Mouse (Mus musculus): ENCODE results near the gene Vezt. TPM values are rescaled to one million over a fixed set of nuclear protein-coding genes. Genes with fewer than 3 reads are reported as not detected.

Vezt gene
- polyA plus RNA-seq, 2 experiments from 2014 or later, result 6.1 to 15.1 TPM

GRCm38 (mm10) chr10:93945843-93946499 lies 89.6 kb downstream of the Vezt start:
- no peak for ATAC-seq

- no peak for ATAC-seq
Measured at GRCm38 (mm10) chr10:93945364-93945763, 90.3 kb downstream of the Vezt start.

GRCm38 (mm10) chr10:93944241-93944640 lies 91.4 kb downstream of the Vezt start:
- no peak for ATAC-seq

GRCm38 (mm10) chr10:93940279-93940678 lies 95.3 kb downstream of the Vezt start:
- no peak for ATAC-seq

GRCm38 (mm10) chr10:93939676-93940075 lies 95.9 kb downstream of the Vezt start:
- ATAC-seq, result no peak

GRCm38 (mm10) chr10:93938844-93939271 lies 96.8 kb downstream of the Vezt start:
- peak; percentile 70 for ATAC-seq

- no peak for ATAC-seq
Measured at GRCm38 (mm10) chr10:93933980-93934379, 101.6 kb downstream of the Vezt start.

- ATAC-seq, result peak; percentile 59
Measured at GRCm38 (mm10) chr10:93932861-93933260, 102.8 kb downstream of the Vezt start.

GRCm38 (mm10) chr10:93932020-93932419 lies 103.6 kb downstream of the Vezt start:
- no peak for ATAC-seq

GRCm38 (mm10) chr10:93931431-93931830 lies 104.2 kb downstream of the Vezt start:
- ATAC-seq, result no peak

- no peak for ATAC-seq
Measured at GRCm38 (mm10) chr10:93930236-93930824, 105.3 kb downstream of the Vezt start.

- no peak for ATAC-seq
Measured at GRCm38 (mm10) chr10:93924666-93925065, 111.0 kb downstream of the Vezt start.

GRCm38 (mm10) chr10:93921160-93921559 lies 114.5 kb downstream of the Vezt start:
- ATAC-seq, result no peak

- no peak for ATAC-seq
Measured at GRCm38 (mm10) chr10:93919227-93919626, 116.4 kb downstream of the Vezt start.

GRCm38 (mm10) chr10:93918701-93919100 lies 116.9 kb downstream of the Vezt start:
- no peak for ATAC-seq

- ATAC-seq, result no peak
Measured at GRCm38 (mm10) chr10:93918087-93918486, 117.5 kb downstream of the Vezt start.

- no peak for ATAC-seq
Measured at GRCm38 (mm10) chr10:93916778-93917177, 118.8 kb downstream of the Vezt start.

- ATAC-seq, result peak; percentile 23
Measured at GRCm38 (mm10) chr10:93915531-93916275, 119.9 kb downstream of the Vezt start.

- ATAC-seq, result no peak
Measured at GRCm38 (mm10) chr10:93913525-93913924, 122.1 kb downstream of the Vezt start.

- no peak for ATAC-seq
Measured at GRCm38 (mm10) chr10:93912917-93913316, 122.7 kb downstream of the Vezt start.

- ATAC-seq, result no peak
Measured at GRCm38 (mm10) chr10:93912136-93912855, 123.3 kb downstream of the Vezt start.

GRCm38 (mm10) chr10:93911326-93911725 lies 124.3 kb downstream of the Vezt start:
- no peak for ATAC-seq

GRCm38 (mm10) chr10:93909811-93910446 lies 125.7 kb downstream of the Vezt start:
- no peak for ATAC-seq

All from activated CD4-positive, CD25-positive, alpha-beta regulatory T cell, adult 4 months (primary cell).